Mouse (Mus musculus) yolk sac, embryonic 10.5 days (tissue): ENCODE measurements around the gene Prr12.

Source experiments
- DNase-seq: peaks from one replicate; pipeline ENCODE4 v3.0.0-alpha.2; 2017; ENCODE audit warnings: low spot score

The Prr12 gene

GRCm38 (mm10) chr7:44997940-44998428 is 54.7 kb downstream of the Prr12 start:
- no peak for DNase-seq

- peak; percentile 97 for DNase-seq
Measured at GRCm38 (mm10) chr7:44997231-44997939, 55.3 kb downstream of the Prr12 start, which contains the start of gene Irf3. Gene Irf3, plus strand, starts transcription at chr7:44997648.

- no peak for DNase-seq
Measured at GRCm38 (mm10) chr7:44996672-44997071, 56.0 kb downstream of the Prr12 start.

- peak; percentile 90 for DNase-seq
Measured at GRCm38 (mm10) chr7:44986879-44987718, 65.6 kb downstream of the Prr12 start.

- DNase-seq, result peak; percentile 100
Measured at GRCm38 (mm10) chr7:44986192-44986878, 66.3 kb downstream of the Prr12 start, which contains the start of gene Prmt1. Gene Prmt1, minus strand, starts transcription at chr7:44986568.

GRCm38 (mm10) chr7:44985595-44986191 is 67.0 kb downstream of the Prr12 start:
- peak; percentile 88 for DNase-seq

GRCm38 (mm10) chr7:44984833-44985164 is 67.9 kb downstream of the Prr12 start:
- no peak for DNase-seq

GRCm38 (mm10) chr7:44983944-44984832 is 68.5 kb downstream of the Prr12 start:
- no peak for DNase-seq

- peak; percentile 65 for DNase-seq
Measured at GRCm38 (mm10) chr7:44983085-44983484, 69.6 kb downstream of the Prr12 start.

- no peak for DNase-seq
Measured at GRCm38 (mm10) chr7:44981539-44981938, 71.1 kb downstream of the Prr12 start.

- no peak for DNase-seq
Measured at GRCm38 (mm10) chr7:44978300-44978699, 74.4 kb downstream of the Prr12 start.
